Mouse (Mus musculus): ENCODE data around the gene Efcab3.
"Not testable (repeated sequence)": the region's sequence is repeated elsewhere in the genome, so short reads cannot be mapped to it uniquely, and the experiment has no call there.

Efcab3 gene

GRCm38 (mm10) chr11:105063292-105063691 is at the start of gene Efcab3:
TSS of gene Efcab3 (plus strand) at chr11:105063592.
- no peak for DNase-seq (ENCODE audit: low spot score)

- DNase-seq (ENCODE audit: low spot score), result no peak
These were observed 42.3 kb upstream of the Efcab3 start for GRCm38 (mm10) chr11:105021071-105021470.

DNA sequence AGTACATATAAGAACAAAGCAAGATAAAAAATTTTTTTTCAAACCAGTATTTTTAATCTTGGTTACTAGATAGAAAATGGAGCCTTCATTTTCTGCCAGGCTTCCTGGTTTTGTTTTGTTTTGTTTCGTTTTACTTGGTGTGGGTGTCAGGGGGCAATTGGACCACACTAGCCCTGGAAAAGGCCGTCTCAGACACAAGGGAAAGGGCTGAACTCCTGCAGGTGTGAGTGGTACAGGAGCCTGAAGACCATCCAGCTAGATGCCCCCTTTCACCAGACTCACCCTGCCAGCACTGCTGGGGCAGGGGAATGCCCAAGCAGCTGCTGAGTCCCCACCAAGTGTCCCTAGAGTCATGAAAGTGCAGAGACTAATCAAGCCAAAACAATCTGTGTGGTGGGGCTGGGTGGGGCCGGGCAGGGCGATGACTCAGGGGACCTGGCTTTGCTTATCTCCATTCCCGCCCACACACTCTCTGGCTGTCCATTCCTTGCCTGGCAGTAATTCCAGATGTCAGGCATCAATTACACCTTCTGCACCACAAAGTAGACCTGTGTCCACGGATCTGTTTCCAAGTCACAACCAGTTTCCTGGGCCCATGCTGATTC is 34.5 kb upstream of the Efcab3 start:
- no peak for DNase-seq (ENCODE audit: low spot score)

GRCm38 (mm10) chr11:105029525-105029924 is 33.9 kb upstream of the Efcab3 start:
- DNase-seq (ENCODE audit: low spot score), result no peak

DNA sequence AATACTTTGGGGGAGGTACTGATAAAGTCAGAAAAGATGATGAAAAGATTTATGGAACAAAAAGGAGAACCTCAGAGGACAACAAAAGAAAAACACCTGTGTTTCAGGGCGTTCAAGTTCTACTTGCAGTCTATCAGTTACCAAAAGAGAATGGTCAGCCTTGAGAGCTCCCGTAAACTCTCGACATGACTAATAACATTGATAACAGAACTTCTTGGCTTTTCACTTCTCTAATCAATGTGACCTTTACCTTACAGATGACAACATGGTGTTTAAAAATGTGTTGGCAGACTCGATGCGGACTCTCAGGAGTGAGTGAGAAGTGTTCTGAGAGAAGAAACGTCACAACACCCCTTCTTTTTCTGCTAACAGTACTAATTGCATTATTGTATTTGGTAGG is 33.2 kb upstream of the Efcab3 start:
- DNase-seq (ENCODE audit: low spot score), result no peak

GRCm38 (mm10) chr11:105031103-105031502 is 32.3 kb upstream of the Efcab3 start:
- DNase-seq (ENCODE audit: low spot score), result no peak

DNA sequence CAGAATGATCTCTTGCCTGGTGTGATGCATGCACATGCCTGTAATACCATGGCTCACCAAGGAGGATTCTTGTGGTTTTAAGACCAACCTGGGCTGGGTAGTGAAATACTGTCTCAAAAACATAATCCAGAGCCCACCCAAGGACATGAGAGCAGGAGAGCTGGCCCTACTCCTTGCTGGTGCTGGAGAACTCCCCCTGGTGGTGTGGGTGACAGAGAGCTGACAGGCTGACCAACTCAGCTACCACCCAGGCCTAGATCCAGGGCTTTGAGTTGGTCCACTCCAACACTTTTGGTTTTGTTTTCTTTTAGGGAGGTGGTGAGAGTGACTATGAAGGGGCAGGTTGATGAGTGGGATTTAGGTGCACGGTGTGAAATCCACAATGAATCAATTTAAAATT is 28.3 kb upstream of the Efcab3 start:
- no peak for DNase-seq (ENCODE audit: low spot score)

- not testable (repeated sequence) for DNase-seq (ENCODE audit: low spot score)
These were observed 49.1 kb downstream of the Efcab3 start for GRCm38 (mm10) chr11:105112448-105112847.

DNA sequence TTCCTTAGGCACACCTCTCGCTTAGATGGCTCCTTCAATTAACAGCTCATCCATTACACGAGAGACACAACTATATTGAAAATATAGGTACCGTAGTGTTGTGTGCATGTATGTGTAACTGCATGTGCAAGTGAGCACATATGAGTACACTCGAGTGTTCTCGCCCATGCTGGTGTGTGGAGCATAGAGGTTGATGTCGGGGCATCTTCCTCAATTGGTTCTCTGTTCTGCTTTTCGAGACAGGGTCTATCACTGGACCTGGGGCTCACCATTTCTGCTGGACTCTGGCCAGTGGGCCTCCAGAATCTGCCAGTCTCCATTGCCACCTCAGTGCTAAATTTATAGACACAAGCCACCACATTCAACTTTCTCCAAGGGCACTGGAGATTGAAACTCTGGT is 54.4 kb downstream of the Efcab3 start:
- DNase-seq (ENCODE audit: low spot score), result no peak

DNA sequence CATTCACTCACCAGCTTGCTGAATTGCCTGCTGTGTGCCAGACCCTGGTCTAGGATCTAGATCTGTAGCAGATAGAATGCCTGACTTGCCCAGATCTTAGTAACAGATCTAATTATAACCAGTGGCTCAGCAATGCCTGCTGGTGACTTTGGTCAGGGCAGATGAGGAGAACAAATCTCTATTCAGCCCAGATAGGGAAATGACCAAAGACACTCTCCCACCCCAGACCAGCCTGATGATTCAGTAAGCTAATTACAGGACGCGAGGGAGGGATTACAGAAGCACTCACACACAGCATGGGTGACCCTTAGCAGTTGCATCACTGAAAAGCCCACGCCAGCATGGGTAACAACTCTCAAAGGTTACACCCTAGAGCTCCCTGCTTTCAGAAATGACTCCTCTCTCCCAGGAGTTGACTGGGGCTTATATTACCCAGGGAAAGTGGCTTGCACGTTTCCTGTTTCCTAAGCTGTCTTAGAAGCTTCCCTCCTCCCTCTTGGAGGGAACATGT is 57.2 kb downstream of the Efcab3 start:
- DNase-seq (ENCODE audit: low spot score), result no peak

DNA sequence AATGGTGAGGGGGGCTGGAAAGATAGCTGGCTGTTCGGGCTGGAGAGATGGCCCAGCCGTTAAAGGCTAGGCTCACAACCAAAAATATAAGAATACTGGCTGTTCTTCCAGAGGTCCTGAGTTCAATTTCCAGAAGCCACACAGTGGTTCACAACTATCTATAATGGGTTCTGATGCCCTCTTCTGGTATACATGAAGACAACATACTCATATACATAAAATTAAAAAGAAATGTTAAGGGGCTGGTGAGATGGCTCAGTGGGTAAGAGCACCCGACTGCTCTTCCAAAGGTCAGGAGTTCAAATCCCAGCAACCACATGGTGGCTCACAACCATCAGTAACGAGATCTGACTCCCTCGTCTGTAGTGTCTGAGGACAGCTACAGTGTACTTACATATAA is 58.4 kb downstream of the Efcab3 start:
- not testable (repeated sequence) for DNase-seq (ENCODE audit: low spot score)

DNA sequence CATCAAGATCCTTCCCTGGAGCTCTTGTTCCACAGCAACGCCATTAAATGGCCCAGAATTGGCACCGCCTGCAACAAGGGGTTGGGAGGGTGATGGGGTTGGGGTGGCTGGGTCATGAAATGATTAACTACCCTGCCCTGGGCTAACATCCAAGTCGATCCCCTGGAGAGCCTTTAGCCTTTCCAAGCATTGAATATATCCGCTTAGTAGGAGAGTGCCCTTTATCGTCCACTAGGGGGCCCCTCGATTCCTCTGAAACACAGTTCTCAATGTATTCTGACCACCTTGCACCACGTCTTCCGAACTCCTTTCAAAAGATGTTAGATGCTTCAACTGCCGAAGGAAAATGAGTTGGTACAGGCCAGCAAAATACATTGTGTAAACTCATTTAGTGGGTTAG is 60.6 kb downstream of the Efcab3 start:
- DNase-seq (ENCODE audit: low spot score), result no peak

DNA sequence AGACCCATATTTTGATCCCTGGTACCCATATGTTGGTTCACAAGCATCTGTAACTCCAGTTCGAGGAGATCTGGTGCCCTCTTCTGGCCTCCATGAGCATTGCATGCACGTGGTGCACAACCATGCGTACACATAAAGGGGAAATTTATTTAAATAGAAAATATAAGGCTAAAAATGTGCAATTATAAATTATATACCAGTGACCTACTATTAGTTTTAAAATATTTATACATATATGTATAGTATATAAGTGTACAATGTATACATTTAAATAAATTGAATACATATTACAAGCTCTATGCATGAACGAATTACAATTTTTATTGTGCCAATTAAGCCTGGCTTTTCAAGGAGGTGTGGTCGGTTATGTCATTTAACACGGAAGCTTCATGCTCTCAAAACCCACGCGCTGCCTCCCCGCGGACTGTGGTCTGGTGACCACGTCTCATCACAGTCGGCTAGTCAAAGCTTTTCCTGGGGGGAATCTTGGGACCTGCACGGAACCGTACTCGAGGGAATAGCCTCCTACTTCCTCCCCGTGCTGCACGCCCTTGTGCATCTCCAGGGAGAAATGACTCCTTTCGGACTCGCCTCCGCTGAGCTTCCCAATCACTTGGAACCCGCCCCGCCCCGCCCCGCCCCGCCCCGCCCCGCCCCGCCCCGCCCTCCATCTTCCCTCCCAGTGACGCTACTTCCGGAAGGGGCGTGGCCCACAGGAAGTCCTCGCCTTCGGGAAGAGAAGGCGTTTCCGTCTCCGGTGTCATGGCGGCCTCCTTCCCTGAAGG is 62.5 kb downstream of the Efcab3 start, which contains the start of gene Mettl2:
TSS of gene Mettl2 (plus strand) at position 691 of the 785 bp plus-strand sequence.
- peak; percentile 72 for DNase-seq (ENCODE audit: low spot score)

DNA sequence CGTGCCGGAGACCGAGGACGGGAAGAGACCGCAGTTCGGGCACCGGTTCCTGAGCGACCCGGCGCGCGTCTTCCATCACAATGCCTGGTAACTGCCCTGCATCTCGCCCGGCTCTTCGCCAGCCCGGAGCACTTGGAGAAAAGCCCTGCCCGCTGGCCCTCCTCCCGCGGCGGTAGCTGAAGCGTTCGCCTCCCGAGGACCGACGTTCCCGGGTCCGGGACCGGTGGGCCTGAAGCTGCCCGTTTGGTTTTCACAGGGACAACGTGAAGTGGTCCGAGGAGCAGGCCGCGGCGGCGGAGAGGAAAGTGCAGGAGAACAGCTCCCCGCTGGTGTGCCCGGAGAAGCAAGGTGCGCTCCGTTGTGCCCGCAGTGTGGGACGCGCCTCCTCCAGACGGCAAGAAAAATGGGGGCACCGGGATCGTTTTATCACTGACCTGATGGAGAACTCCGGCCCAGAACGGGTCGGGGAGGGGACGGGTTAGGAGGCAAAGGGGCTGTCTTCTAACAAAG is 63.2 kb downstream of the Efcab3 start:
- no peak for DNase-seq (ENCODE audit: low spot score)

DNA sequence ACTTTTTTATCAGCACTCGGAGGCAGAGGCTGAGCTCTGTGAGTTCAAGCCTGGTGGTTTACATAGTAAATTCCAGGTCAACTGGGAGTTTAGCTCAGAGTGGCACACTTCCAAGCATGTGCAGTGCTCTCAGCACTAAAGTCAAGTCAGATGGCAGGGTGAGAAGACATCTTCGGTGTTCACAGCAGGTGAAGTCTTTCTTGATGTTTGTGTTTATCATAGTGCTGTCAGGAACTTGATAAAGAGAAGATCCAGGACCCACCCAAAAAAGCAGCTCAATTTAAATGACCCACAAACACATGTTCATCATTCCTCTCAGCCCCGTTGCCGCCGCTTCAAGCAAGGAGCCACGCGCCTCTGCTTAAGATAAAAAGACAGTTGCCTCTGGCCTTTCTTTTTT is 72.3 kb downstream of the Efcab3 start:
- no peak for DNase-seq (ENCODE audit: low spot score)

DNA sequence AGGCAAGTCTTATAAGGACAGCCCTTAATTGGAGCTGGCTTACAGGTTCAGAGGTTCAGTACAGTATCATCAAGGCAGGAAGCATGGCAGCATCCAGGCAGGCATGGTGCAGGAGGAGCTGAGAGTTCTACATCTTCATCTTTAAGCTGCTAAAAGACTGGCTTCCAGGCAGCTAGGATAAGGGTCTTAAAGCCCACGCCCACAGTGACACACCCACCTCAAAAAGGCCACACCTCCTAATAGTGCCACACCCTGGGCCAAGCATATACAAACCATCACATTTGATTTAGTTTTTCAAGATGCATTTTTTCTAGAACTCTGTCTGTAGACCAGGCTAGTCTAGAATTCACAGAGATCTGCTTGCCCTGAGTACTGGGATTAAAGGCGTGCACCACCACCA is 73.9 kb downstream of the Efcab3 start:
- not testable (repeated sequence) for DNase-seq (ENCODE audit: low spot score)

GRCm38 (mm10) chr11:105140512-105140911 is 77.1 kb downstream of the Efcab3 start:
- DNase-seq (ENCODE audit: low spot score), result not testable (repeated sequence)

GRCm38 (mm10) chr11:105141115-105141514 is 77.7 kb downstream of the Efcab3 start:
- DNase-seq (ENCODE audit: low spot score), result no peak

DNA sequence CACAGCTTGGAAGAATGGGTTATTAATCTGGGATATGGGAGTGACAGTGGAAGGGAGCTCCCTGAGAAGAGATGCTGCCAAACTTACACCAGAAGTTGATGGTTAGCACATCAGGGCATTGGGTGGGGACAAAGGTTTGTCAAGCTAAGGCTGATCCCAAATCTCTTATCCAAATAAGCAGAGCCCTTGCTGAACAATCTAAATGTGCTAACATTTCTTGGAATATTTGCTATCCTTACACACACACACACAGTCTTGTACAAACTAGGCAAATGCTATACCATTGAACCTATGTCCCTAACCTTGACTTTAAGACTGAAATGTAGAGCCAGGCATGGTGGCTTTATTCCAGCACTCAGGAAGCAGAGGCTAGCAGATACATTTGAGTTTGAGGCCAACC is 80.2 kb downstream of the Efcab3 start:
- DNase-seq (ENCODE audit: low spot score), result no peak

- DNase-seq (ENCODE audit: low spot score), result no peak
These were observed 80.7 kb downstream of the Efcab3 start for GRCm38 (mm10) chr11:105144084-105144483.

- no peak for DNase-seq (ENCODE audit: low spot score)
These were observed 81.3 kb downstream of the Efcab3 start for GRCm38 (mm10) chr11:105144508-105145210.

GRCm38 (mm10) chr11:105145211-105145610 is 81.8 kb downstream of the Efcab3 start:
- no peak for DNase-seq (ENCODE audit: low spot score)

DNA sequence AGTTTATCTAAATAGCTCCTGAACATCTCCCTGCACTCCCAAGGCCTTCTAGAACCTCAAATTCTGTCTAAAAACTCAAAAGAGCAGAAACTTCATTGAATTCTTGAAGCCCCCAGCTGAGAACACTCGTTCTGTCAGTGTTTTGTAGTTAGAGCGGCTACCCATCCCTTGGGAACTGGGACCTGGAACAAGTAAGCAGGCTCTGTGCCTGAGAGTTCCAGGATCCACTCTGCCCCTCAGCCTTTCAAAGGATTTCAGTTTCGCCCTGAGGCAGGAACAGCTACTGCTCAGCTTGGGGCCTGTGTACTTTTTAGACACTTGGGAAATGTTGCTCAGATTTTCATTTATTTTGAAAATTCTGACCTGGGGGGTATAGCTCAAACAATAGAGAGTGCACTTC is 83.2 kb downstream of the Efcab3 start, which contains the start of gene Gm10842:
TSS of gene Gm10842 (plus strand) at position 301 of the 400 bp plus-strand sequence.
- DNase-seq (ENCODE audit: low spot score), result no peak

Data from ovary, adult 18-20 months (tissue).